Mouse (Mus musculus) macrophage (primary cell): ENCODE measurements at regions not wholly inside any gene's neighbourhood (a gene's known extent, or its start where the extent isn't known, plus 50 kb on each side); places are given as distances from the start of the nearest gene placed in this dataset.

ENCODE experiments used
- H3K27ac ChIP-seq: fragments of 350-480 bp; formaldehyde crosslinking; 2 replicates; pipeline ENCODE4 v1.9.0; 2021
- H3K36me3 ChIP-seq: fragments of 350-480 bp; formaldehyde crosslinking; 2 replicates; pipeline ENCODE4 v1.9.0; 2021; ENCODE audit errors: inconsistent target
- H3K4me3 ChIP-seq: fragments of 350-480 bp; formaldehyde crosslinking; 2 replicates; pipeline ENCODE4 v1.9.0; 2021; ENCODE audit errors: inconsistent target
- H3K79me2 ChIP-seq: fragments of 350-480 bp; formaldehyde crosslinking; 2 replicates; pipeline ENCODE4 v1.9.0; 2021; ENCODE audit errors: inconsistent target
- WGBS: methylation state at CpG from one replicate; pipeline ENCODE4 v1.1.7; 2026; ENCODE audit warnings: inconsistent platforms; ENCODE audit not compliant: missing documents; 5-methylcytosine and 5-hydroxymethylcytosine counted together

GRCm38 (mm10) chr13:101112176-101112575 lies 278.9 kb upstream of the Slc30a5 start:
- H3K36me3 ChIP-seq, result no peaks in the 10 kb centered on the region
- no peaks in the 10 kb centered on the region for H3K79me2 ChIP-seq
- WGBS, result 95% methylated on average over 4 of the region's 4 CpGs
- no peak overlapping the region for H3K27ac ChIP-seq
- H3K4me3 ChIP-seq, result no peak overlapping the region

- H3K36me3 ChIP-seq, result no peaks in the 10 kb centered on the region
- 79% methylated on average over 2 of the region's 2 CpGs for WGBS
- no peak overlapping the region for H3K4me3 ChIP-seq
- H3K79me2 ChIP-seq, result no peaks in the 10 kb centered on the region
- H3K27ac ChIP-seq, result no peak overlapping the region
Observed at GRCm38 (mm10) chr13:101111773-101112172, 278.5 kb upstream of the Slc30a5 start.

GRCm38 (mm10) chr13:101100621-101101020 lies 267.4 kb upstream of the Slc30a5 start:
- WGBS, result 84% methylated on average over 3 of the region's 3 CpGs
- Histone ChIP-seq H3K79me2 (no peaks in the 10 kb centered on the region), H3K4me3 (no peak overlapping the region)

GRCm38 (mm10) chr13:101096856-101097255 lies 263.6 kb upstream of the Slc30a5 start:
- H3K79me2 ChIP-seq, result no peaks in the 10 kb centered on the region
- H3K27ac ChIP-seq, result no peak overlapping the region
- no peak overlapping the region for H3K4me3 ChIP-seq
- H3K36me3 ChIP-seq, result no peaks in the 10 kb centered on the region
- 0% methylated on average over 1 of the region's 1 CpGs for WGBS

More at GRCm38 (mm10) chr13:101100621-101101020, 267.4 kb upstream of the Slc30a5 start:
- no peak overlapping the region for H3K27ac ChIP-seq
- H3K36me3 ChIP-seq, result no peaks in the 10 kb centered on the region

- WGBS, result 93% methylated on average over 6 of the region's 6 CpGs
- H3K4me3 ChIP-seq, result no peak overlapping the region
- H3K27ac ChIP-seq, result no peak overlapping the region
- H3K79me2 ChIP-seq, result no peaks in the 10 kb centered on the region
- H3K36me3 ChIP-seq, result no peaks in the 10 kb centered on the region
Observed at GRCm38 (mm10) chr13:101096221-101096620, 263.0 kb upstream of the Slc30a5 start.

GRCm38 (mm10) chr13:101095057-101095831 lies 262.0 kb upstream of the Slc30a5 start:
- WGBS, result 87% methylated on average over 6 of the region's 6 CpGs

GRCm38 (mm10) chr13:101092743-101093131 lies 259.5 kb upstream of the Slc30a5 start:
- Histone ChIP-seq H3K36me3 (no peaks in the 10 kb centered on the region), H3K79me2 (no peaks in the 10 kb centered on the region), H3K4me3 (no peak overlapping the region), H3K27ac (no peak overlapping the region)
- 96% methylated on average over 10 of the region's 10 CpGs for WGBS

More at GRCm38 (mm10) chr13:101095057-101095831, 262.0 kb upstream of the Slc30a5 start:
- Histone ChIP-seq H3K79me2 (no peaks in the 10 kb centered on the region), H3K36me3 (no peaks in the 10 kb centered on the region), H3K27ac (no peak overlapping the region), H3K4me3 (no peak overlapping the region)

GRCm38 (mm10) chr13:101092033-101092742 lies 259.0 kb upstream of the Slc30a5 start:
- 96% methylated on average over 18 of the region's 18 CpGs for WGBS
- H3K4me3 ChIP-seq, result no peak overlapping the region
- no peak overlapping the region for H3K27ac ChIP-seq
- no peaks in the 10 kb centered on the region for H3K36me3 ChIP-seq
- H3K79me2 ChIP-seq, result no peaks in the 10 kb centered on the region

- Histone ChIP-seq H3K4me3 (no peak overlapping the region), H3K36me3 (no peaks in the 10 kb centered on the region), H3K79me2 (no peaks in the 10 kb centered on the region), H3K27ac (no peak overlapping the region)
Observed at GRCm38 (mm10) chr13:101085182-101085581, 252.0 kb upstream of the Slc30a5 start.

GRCm38 (mm10) chr13:101084193-101084592 lies 251.0 kb upstream of the Slc30a5 start:
- Histone ChIP-seq H3K79me2 (no peaks in the 10 kb centered on the region), H3K36me3 (no peaks in the 10 kb centered on the region), H3K4me3 (no peak overlapping the region), H3K27ac (no peak overlapping the region)
- WGBS, result 90% methylated on average over 4 of the region's 5 CpGs

GRCm38 (mm10) chr13:101083416-101083815 lies 250.2 kb upstream of the Slc30a5 start:
- no peak overlapping the region for H3K27ac ChIP-seq
- H3K36me3 ChIP-seq, result no peaks in the 10 kb centered on the region
- no peaks in the 10 kb centered on the region for H3K79me2 ChIP-seq
- WGBS, result 33% methylated on average over 1 of the region's 1 CpGs
- no peak overlapping the region for H3K4me3 ChIP-seq

- no peak overlapping the region for H3K27ac ChIP-seq
- no peaks in the 10 kb centered on the region for H3K36me3 ChIP-seq
- H3K4me3 ChIP-seq, result no peak overlapping the region
- WGBS, result 80% methylated on average over 6 of the region's 6 CpGs
- H3K79me2 ChIP-seq, result no peaks in the 10 kb centered on the region
Observed at GRCm38 (mm10) chr13:101068489-101068888, 235.3 kb upstream of the Slc30a5 start.

- Histone ChIP-seq H3K36me3 (no peaks in the 10 kb centered on the region), H3K4me3 (no peak overlapping the region), H3K27ac (no peak overlapping the region), H3K79me2 (no peaks in the 10 kb centered on the region)
- WGBS, result 93% methylated on average over 8 of the region's 8 CpGs
Observed at GRCm38 (mm10) chr13:101062582-101062981, 229.4 kb upstream of the Slc30a5 start.

GRCm38 (mm10) chr13:101061233-101062144 lies 228.3 kb upstream of the Slc30a5 start:
- Histone ChIP-seq H3K27ac (no peak overlapping the region), H3K4me3 (no peak overlapping the region), H3K36me3 (no peaks in the 10 kb centered on the region), H3K79me2 (no peaks in the 10 kb centered on the region)
- WGBS, result 91% methylated on average over 15 of the region's 15 CpGs
